Mouse (Mus musculus): ENCODE measurements around the gene Tspan11. TPM values are rescaled to one million over a fixed set of nuclear protein-coding genes. Genes with fewer than 3 reads are reported as not detected.

The Tspan11 gene
- polyA plus RNA-seq, 1 experiment from 2014 or later, result 2.6 TPM

GRCm38 (mm10) chr6:127853771-127854687, 33.4 kb upstream of the Tspan11 start:
- WGBS, result 17% methylated on average over 16 of the region's 16 CpGs
- Histone ChIP-seq H3K9me3 (replicated peaks; ENCODE audit: control insufficient read depth, low read length) (no peaks in the 10 kb centered on the region), H3K4me2 (ENCODE audit: low read depth, low read length) (peak overlapping the region; percentile 41), H3K4me3 (ENCODE audit: low read length) (peak overlapping the region; percentile 9; the same call in 1 of the 2 replicates), H3K4me1 (ENCODE audit: control insufficient read depth, insufficient read depth, low read length) (peaks cover 8% of the 10 kb centered on the region; the same call in 1 of the 2 replicates), H3K27me3 (ENCODE audit: control insufficient read depth, insufficient read depth, low read length) (0 out of 2 replicates have a peak, but pooled peaks cover 2% of the 10 kb centered on the region), H3K9ac (ENCODE audit: low read length) (no peak overlapping the region), H3K27ac (ENCODE audit: low read length) (peak overlapping the region; percentile 24), H3K36me3 (ENCODE audit: control insufficient read depth, insufficient read depth) (no peaks in the 10 kb centered on the region)
- 0 out of 2 replicates have a peak, but pooled peaks have one; percentile 45 for ATAC-seq (replicated peaks; ENCODE audit: extremely low read depth, insufficient read depth, low FRiP score)

- Histone ChIP-seq H3K27ac (ENCODE audit: low read length) (peak overlapping the region; percentile 24), H3K36me3 (ENCODE audit: control insufficient read depth, insufficient read depth) (no peaks in the 10 kb centered on the region), H3K9me3 (replicated peaks; ENCODE audit: control insufficient read depth, low read length) (no peaks in the 10 kb centered on the region), H3K4me2 (ENCODE audit: low read depth, low read length) (no peak overlapping the region; the same call in 1 of the 2 replicates), H3K9ac (ENCODE audit: low read length) (no peak overlapping the region), H3K27me3 (ENCODE audit: control insufficient read depth, insufficient read depth, low read length) (no peaks in the 10 kb centered on the region), H3K4me3 (ENCODE audit: low read length) (no peak overlapping the region), H3K4me1 (ENCODE audit: control insufficient read depth, insufficient read depth, low read length) (peaks cover 8% of the 10 kb centered on the region; the same call in 1 of the 2 replicates)
- ATAC-seq (replicated peaks; ENCODE audit: extremely low read depth, insufficient read depth, low FRiP score), result no peak
- 100% methylated on average over 2 of the region's 2 CpGs for WGBS
Measured at GRCm38 (mm10) chr6:127854688-127855013, 32.7 kb upstream of the Tspan11 start.

GRCm38 (mm10) chr6:127855711-127856295, 31.6 kb upstream of the Tspan11 start:
- no peak overlapping the region for H3K27ac ChIP-seq (ENCODE audit: low read length)
- H3K36me3 ChIP-seq (ENCODE audit: control insufficient read depth, insufficient read depth), result no peaks in the 10 kb centered on the region
- H3K4me1 ChIP-seq (ENCODE audit: control insufficient read depth, insufficient read depth, low read length), result peaks cover 8% of the 10 kb centered on the region; the same call in 1 of the 2 replicates
- no peak overlapping the region for H3K4me3 ChIP-seq (ENCODE audit: low read length)
- ATAC-seq (replicated peaks; ENCODE audit: extremely low read depth, insufficient read depth, low FRiP score), result no peak
- no peak overlapping the region for H3K9ac ChIP-seq (ENCODE audit: low read length)
- WGBS, result 70% methylated on average over 9 of the region's 9 CpGs
- no peaks in the 10 kb centered on the region for H3K27me3 ChIP-seq (ENCODE audit: control insufficient read depth, insufficient read depth, low read length)
- H3K4me2 ChIP-seq (ENCODE audit: low read depth, low read length), result no peak overlapping the region
- H3K9me3 ChIP-seq (replicated peaks; ENCODE audit: control insufficient read depth, low read length), result no peaks in the 10 kb centered on the region

- no peaks in the 10 kb centered on the region for H3K27me3 ChIP-seq (ENCODE audit: control insufficient read depth, insufficient read depth, low read length)
- H3K36me3 ChIP-seq (ENCODE audit: control insufficient read depth, insufficient read depth), result no peaks in the 10 kb centered on the region
- WGBS, result 73% methylated on average over 9 of the region's 9 CpGs
- no peaks in the 10 kb centered on the region for H3K9me3 ChIP-seq (replicated peaks; ENCODE audit: control insufficient read depth, low read length)
- no peak overlapping the region for H3K9ac ChIP-seq (ENCODE audit: low read length)
- no peaks in the 10 kb centered on the region for H3K4me1 ChIP-seq (ENCODE audit: control insufficient read depth, insufficient read depth, low read length)
- H3K27ac ChIP-seq (ENCODE audit: low read length), result no peak overlapping the region
- H3K4me2 ChIP-seq (ENCODE audit: low read depth, low read length), result no peak overlapping the region
- no peak for ATAC-seq (replicated peaks; ENCODE audit: extremely low read depth, insufficient read depth, low FRiP score)
- no peak overlapping the region for H3K4me3 ChIP-seq (ENCODE audit: low read length)
Measured at GRCm38 (mm10) chr6:127861951-127862350, 25.4 kb upstream of the Tspan11 start.

- Histone ChIP-seq H3K27ac (ENCODE audit: low read length) (no peak overlapping the region), H3K4me2 (ENCODE audit: low read depth, low read length) (no peak overlapping the region), H3K9me3 (replicated peaks; ENCODE audit: control insufficient read depth, low read length) (no peaks in the 10 kb centered on the region), H3K36me3 (ENCODE audit: control insufficient read depth, insufficient read depth) (no peaks in the 10 kb centered on the region), H3K4me1 (ENCODE audit: control insufficient read depth, insufficient read depth, low read length) (no peaks in the 10 kb centered on the region), H3K9ac (ENCODE audit: low read length) (no peak overlapping the region), H3K27me3 (ENCODE audit: control insufficient read depth, insufficient read depth, low read length) (no peaks in the 10 kb centered on the region), H3K4me3 (ENCODE audit: low read length) (no peak overlapping the region)
- no peak for ATAC-seq (replicated peaks; ENCODE audit: extremely low read depth, insufficient read depth, low FRiP score)
- WGBS, result 82% methylated on average over 4 of the region's 4 CpGs
Measured at GRCm38 (mm10) chr6:127865391-127865790, 22.0 kb upstream of the Tspan11 start.

GRCm38 (mm10) chr6:127868546-127868945, 18.8 kb upstream of the Tspan11 start:
- peaks cover 5% of the 10 kb centered on the region; the same call in 1 of the 2 replicates for H3K9me3 ChIP-seq (replicated peaks; ENCODE audit: control insufficient read depth, low read length)
- WGBS, result 78% methylated on average over 8 of the region's 8 CpGs
- no peak for ATAC-seq (replicated peaks; ENCODE audit: extremely low read depth, insufficient read depth, low FRiP score)
- H3K4me3 ChIP-seq (ENCODE audit: low read length), result no peak overlapping the region
- no peak overlapping the region for H3K9ac ChIP-seq (ENCODE audit: low read length)
- H3K36me3 ChIP-seq (ENCODE audit: control insufficient read depth, insufficient read depth), result no peaks in the 10 kb centered on the region
- no peak overlapping the region for H3K27ac ChIP-seq (ENCODE audit: low read length)
- no peaks in the 10 kb centered on the region for H3K4me1 ChIP-seq (ENCODE audit: control insufficient read depth, insufficient read depth, low read length)
- no peaks in the 10 kb centered on the region for H3K27me3 ChIP-seq (ENCODE audit: control insufficient read depth, insufficient read depth, low read length)
- no peak overlapping the region for H3K4me2 ChIP-seq (ENCODE audit: low read depth, low read length)

- H3K9ac ChIP-seq (ENCODE audit: low read length), result no peak overlapping the region
- H3K27ac ChIP-seq (ENCODE audit: low read length), result no peak overlapping the region
- peaks cover 5% of the 10 kb centered on the region; the same call in 1 of the 2 replicates for H3K9me3 ChIP-seq (replicated peaks; ENCODE audit: control insufficient read depth, low read length)
- no peaks in the 10 kb centered on the region for H3K27me3 ChIP-seq (ENCODE audit: control insufficient read depth, insufficient read depth, low read length)
- WGBS, result 77% methylated on average over 7 of the region's 7 CpGs
- no peaks in the 10 kb centered on the region for H3K4me1 ChIP-seq (ENCODE audit: control insufficient read depth, insufficient read depth, low read length)
- no peak for ATAC-seq (replicated peaks; ENCODE audit: extremely low read depth, insufficient read depth, low FRiP score)
- no peaks in the 10 kb centered on the region for H3K36me3 ChIP-seq (ENCODE audit: control insufficient read depth, insufficient read depth)
- H3K4me2 ChIP-seq (ENCODE audit: low read depth, low read length), result no peak overlapping the region
- no peak overlapping the region for H3K4me3 ChIP-seq (ENCODE audit: low read length)
Measured at GRCm38 (mm10) chr6:127869121-127869520, 18.3 kb upstream of the Tspan11 start.

GRCm38 (mm10) chr6:127870345-127871324, 16.8 kb upstream of the Tspan11 start:
- no peak overlapping the region for H3K4me3 ChIP-seq (ENCODE audit: low read length)
- H3K9ac ChIP-seq (ENCODE audit: low read length), result no peak overlapping the region
- 70% methylated on average over 12 of the region's 12 CpGs for WGBS
- H3K27ac ChIP-seq (ENCODE audit: low read length), result no peak overlapping the region
- no peaks in the 10 kb centered on the region for H3K4me1 ChIP-seq (ENCODE audit: control insufficient read depth, insufficient read depth, low read length)
- no peak; the same call in 1 of the 2 replicates for ATAC-seq (replicated peaks; ENCODE audit: extremely low read depth, insufficient read depth, low FRiP score)
- no peaks in the 10 kb centered on the region for H3K36me3 ChIP-seq (ENCODE audit: control insufficient read depth, insufficient read depth)
- H3K9me3 ChIP-seq (replicated peaks; ENCODE audit: control insufficient read depth, low read length), result peaks cover 5% of the 10 kb centered on the region; the same call in 1 of the 2 replicates
- H3K27me3 ChIP-seq (ENCODE audit: control insufficient read depth, insufficient read depth, low read length), result no peaks in the 10 kb centered on the region
- no peak overlapping the region for H3K4me2 ChIP-seq (ENCODE audit: low read depth, low read length)

All from heart, embryonic 16.5 days (tissue).